Mouse (Mus musculus): ENCODE measurements around the gene Bod1l.

Bod1l gene

GRCm38 (mm10) chr5:41844147-41844529 is at the start of gene Bod1l:
Gene Bod1l (minus strand): TSS chr5:41844315.
- peak; percentile 98 for DNase-seq (ENCODE audit: low read depth)

GRCm38 (mm10) chr5:41893351-41893750 is 49.2 kb upstream of the Bod1l start:
- DNase-seq (ENCODE audit: low read depth), result no peak

- no peak for DNase-seq (ENCODE audit: low read depth)
Measured at GRCm38 (mm10) chr5:41890871-41891270, 46.8 kb upstream of the Bod1l start.

- no peak for DNase-seq (ENCODE audit: low read depth)
Measured at GRCm38 (mm10) chr5:41889245-41889849, 45.2 kb upstream of the Bod1l start.

- peak; percentile 52 for DNase-seq (ENCODE audit: low read depth)
Measured at GRCm38 (mm10) chr5:41888834-41889233, 44.7 kb upstream of the Bod1l start.

GRCm38 (mm10) chr5:41887738-41888137 is 43.6 kb upstream of the Bod1l start:
- peak; percentile 87 for DNase-seq (ENCODE audit: low read depth)

GRCm38 (mm10) chr5:41884563-41884962 is 40.4 kb upstream of the Bod1l start:
- peak; percentile 61 for DNase-seq (ENCODE audit: low read depth)

GRCm38 (mm10) chr5:41871164-41871563 is 27.0 kb upstream of the Bod1l start:
- DNase-seq (ENCODE audit: low read depth), result peak; percentile 67

- DNase-seq (ENCODE audit: low read depth), result peak; percentile 6
Measured at GRCm38 (mm10) chr5:41855781-41856180, 11.7 kb upstream of the Bod1l start.

GRCm38 (mm10) chr5:41845558-41845937 is 1.4 kb upstream of the Bod1l start:
- no peak for DNase-seq (ENCODE audit: low read depth)

- peak; percentile 36 for DNase-seq (ENCODE audit: low read depth)
Measured at GRCm38 (mm10) chr5:41844820-41845557, 874 bp upstream of the Bod1l start.

- DNase-seq (ENCODE audit: low read depth), result peak; percentile 29
Measured at GRCm38 (mm10) chr5:41843419-41844146, 532 bp downstream of the Bod1l start.

- DNase-seq (ENCODE audit: low read depth), result peak; percentile 52
Measured at GRCm38 (mm10) chr5:41842681-41843080, 1.4 kb downstream of the Bod1l start.

GRCm38 (mm10) chr5:41841735-41842134 is 2.4 kb downstream of the Bod1l start:
- no peak for DNase-seq (ENCODE audit: low read depth)

GRCm38 (mm10) chr5:41830100-41830499 is 14.0 kb downstream of the Bod1l start:
- no peak for DNase-seq (ENCODE audit: low read depth)

GRCm38 (mm10) chr5:41821158-41821557 is 23.0 kb downstream of the Bod1l start:
- DNase-seq (ENCODE audit: low read depth), result no peak

- DNase-seq (ENCODE audit: low read depth), result no peak
Measured at GRCm38 (mm10) chr5:41820530-41820929, 23.6 kb downstream of the Bod1l start.

GRCm38 (mm10) chr5:41812516-41812915 is 31.6 kb downstream of the Bod1l start:
- DNase-seq (ENCODE audit: low read depth), result no peak

- DNase-seq (ENCODE audit: low read depth), result no peak
Measured at GRCm38 (mm10) chr5:41811279-41811678, 32.8 kb downstream of the Bod1l start.

GRCm38 (mm10) chr5:41807383-41807782 is 36.7 kb downstream of the Bod1l start:
- no peak for DNase-seq (ENCODE audit: low read depth)

- DNase-seq (ENCODE audit: low read depth), result no peak
Measured at GRCm38 (mm10) chr5:41806176-41806575, 37.9 kb downstream of the Bod1l start.

GRCm38 (mm10) chr5:41805085-41805484 is 39.0 kb downstream of the Bod1l start:
- DNase-seq (ENCODE audit: low read depth), result no peak

GRCm38 (mm10) chr5:41804643-41805042 is 39.5 kb downstream of the Bod1l start:
- no peak for DNase-seq (ENCODE audit: low read depth)

Data from NIH3T3 (cell line).